In the genomic region with DNA sequence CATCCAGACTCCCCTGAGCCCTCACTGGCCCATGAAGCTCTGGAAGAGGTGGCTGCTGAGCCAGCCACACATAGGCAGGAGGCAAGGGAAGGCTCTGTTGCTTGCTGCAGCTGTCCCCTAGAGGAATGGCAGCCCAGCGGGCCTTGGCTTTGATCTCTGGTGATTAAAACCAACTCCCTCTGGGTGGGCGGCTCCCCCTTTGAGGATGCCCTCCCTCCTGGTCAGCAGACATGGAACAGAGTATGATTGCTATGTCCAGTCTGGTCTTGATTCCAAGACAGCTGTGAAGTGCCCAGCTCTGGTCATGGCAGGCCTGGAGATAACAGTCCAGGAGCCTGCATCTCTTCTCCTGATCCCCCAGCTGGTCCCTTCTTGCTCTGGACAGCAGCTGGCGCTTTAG, we compare ENCODE assay signal across 27 mouse cellular contexts.
DNase-seq lines count a peak whose midpoint lies in the region; ATAC-seq lines count a peak whose summit lies in the region.
"Had no signal": no experiment of that assay in that cellular context is flagged by ENCODE, and none has a peak within 500 bp of the region (broad histone marks: within the 10 kb centered on the region; RNA-seq: fewer than 3 reads in every experiment).

No protein-coding gene starts in this region.

- H3K9ac ChIP-seq in midbrain, embryonic 14.5 days (replicated peaks; ENCODE audit: low read length): no peak overlapping the region
- H3K9ac ChIP-seq in limb, embryonic 12.5 days (replicated peaks): peak overlapping the region; percentile 9; the same call in 1 of the 2 replicates
- H3K9ac ChIP-seq: forebrain, embryonic 15.5 days; hindbrain, embryonic 14.5 days; liver, embryonic 12.5 days; liver, postnatal 0 days; midbrain, embryonic 13.5 days had no signal

- H3K27ac ChIP-seq in midbrain, embryonic 10.5 days (replicated peaks): peak overlapping the region; percentile 61
- H3K27ac ChIP-seq in midbrain, embryonic 14.5 days (replicated peaks; ENCODE audit: low read depth, low read length): no peak overlapping the region
- H3K27ac ChIP-seq in limb, embryonic 12.5 days: peak overlapping the region; percentile 84
- H3K27ac ChIP-seq: forebrain, embryonic 15.5 days; hindbrain, embryonic 14.5 days; liver, embryonic 12.5 days; midbrain, embryonic 13.5 days had no signal

- no peak overlapping the region for H3K4me2 ChIP-seq in midbrain, embryonic 14.5 days (ENCODE audit: low read length)
- peak overlapping the region; percentile 15 for H3K4me2 ChIP-seq in limb, embryonic 12.5 days
- H3K4me2 ChIP-seq: forebrain, embryonic 15.5 days; heart, embryonic 11.5 days; hindbrain, embryonic 14.5 days; liver, embryonic 12.5 days; midbrain, embryonic 13.5 days had no signal

- no peaks in the 10 kb centered on the region for H3K9me3 ChIP-seq in midbrain, embryonic 10.5 days (replicated peaks)
- no peaks in the 10 kb centered on the region for H3K9me3 ChIP-seq in midbrain, embryonic 14.5 days (ENCODE audit: control insufficient read depth, low read length)
- H3K9me3 ChIP-seq in limb, embryonic 12.5 days: no peaks in the 10 kb centered on the region
- H3K9me3 ChIP-seq: forebrain, embryonic 15.5 days; liver, embryonic 12.5 days; megakaryocyte, embryonic 14.5 days; midbrain, embryonic 13.5 days had no signal

- DNase-seq in adrenal gland, postnatal 14 days: peak; percentile 41
- DNase-seq in adrenal gland, adult 18-20 months (ENCODE audit: low spot score in 2 of 2): no peak
- DNase-seq in midbrain, embryonic 10.5 days (ENCODE audit: low spot score): no peak
- no peak for DNase-seq in midbrain, embryonic 14.5 days
- DNase-seq in cerebellum, adult 11-12 months: no peak
- no peak for DNase-seq in left cerebral cortex, postnatal 10 days (ENCODE audit: extremely low spot score in 1 of 2, low spot score in 2 of 2)
- no peak for DNase-seq in left cerebral cortex, postnatal 4 days
- DNase-seq: adrenal gland, postnatal 10 days; cerebellum, adult 11 months; cerebellum, adult 9-11 months; gastrocnemius, postnatal 25 days; heart, adult 18-20 months; heart, postnatal 36 days; kidney, postnatal 25 days; liver, postnatal 0 days; lung, postnatal 36 days; right cerebral cortex, postnatal 4 days; thymus, adult 2 months; thymus, postnatal 36 days had no signal

- H3K4me3 ChIP-seq in midbrain, embryonic 10.5 days: no peak overlapping the region
- H3K4me3 ChIP-seq in midbrain, embryonic 14.5 days (replicated peaks; ENCODE audit: low read depth, low read length): no peak overlapping the region
- H3K4me3 ChIP-seq in limb, embryonic 12.5 days (replicated peaks): no peak overlapping the region; the same call in 1 of the 2 replicates
- H3K4me3 ChIP-seq: forebrain, embryonic 15.5 days; liver, embryonic 12.5 days; megakaryocyte, embryonic 14.5 days; midbrain, embryonic 13.5 days had no signal

- ATAC-seq in midbrain, embryonic 14.5 days (ENCODE audit: low FRiP score, low TSS enrichment): no peak
- no peak for ATAC-seq in limb, embryonic 12.5 days (ENCODE audit: insufficient number of reproducible peaks, insufficient read depth, low FRiP score, low TSS enrichment, low read depth)
- ATAC-seq: forebrain, embryonic 15.5 days; intestine, postnatal 0 days; liver, embryonic 12.5 days; liver, postnatal 0 days; midbrain, embryonic 13.5 days had no signal

- intact Hi-C loops in left cerebral cortex, postnatal 10 days (cut with DNase I): loop anchor here (5.0 kb wide), 1 partner anchor 46 kb away; no protein-coding TSS in a partner anchor
- intact Hi-C loops in left cerebral cortex, postnatal 4 days (cut with DNase I): no loop called here

- 39% methylated on average over 3 of the region's 3 CpGs for WGBS in midbrain, embryonic 10.5 days
- 42% methylated on average over 3 of the region's 3 CpGs for WGBS in midbrain, embryonic 14.5 days
- WGBS in limb, embryonic 12.5 days: 15% methylated on average over 3 of the region's 3 CpGs

- peaks cover 86% of the 10 kb centered on the region for H3K27me3 ChIP-seq in midbrain, embryonic 10.5 days (ENCODE audit: low read depth, poor library complexity, severe bottlenecking)
- H3K27me3 ChIP-seq in midbrain, embryonic 14.5 days (ENCODE audit: control insufficient read depth, insufficient read depth, low read length): peaks cover 15% of the 10 kb centered on the region; the same call in 1 of the 2 replicates
- H3K27me3 ChIP-seq in limb, embryonic 12.5 days: peaks cover 49% of the 10 kb centered on the region

- peaks cover 58% of the 10 kb centered on the region for H3K4me1 ChIP-seq in midbrain, embryonic 10.5 days
- peaks cover 7% of the 10 kb centered on the region for H3K4me1 ChIP-seq in midbrain, embryonic 14.5 days (ENCODE audit: control insufficient read depth, insufficient read depth, low read length)
- H3K4me1 ChIP-seq in limb, embryonic 12.5 days (replicated peaks): peaks cover 62% of the 10 kb centered on the region
- H3K4me1 ChIP-seq: liver, embryonic 12.5 days had no signal

- no peaks in the 10 kb centered on the region for H3K36me3 ChIP-seq in midbrain, embryonic 10.5 days
- no peaks in the 10 kb centered on the region for H3K36me3 ChIP-seq in midbrain, embryonic 14.5 days (ENCODE audit: control insufficient read depth, insufficient read depth, low read length)
- H3K36me3 ChIP-seq in limb, embryonic 12.5 days: no peaks in the 10 kb centered on the region
- H3K36me3 ChIP-seq: forebrain, embryonic 15.5 days; liver, embryonic 12.5 days; midbrain, embryonic 13.5 days had no signal
